Mouse (Mus musculus) E14TG2a.4 (cell line): ENCODE data around the gene Schip1.

Source experiments
- H3K27me3 ChIP-seq: 2 replicates; pipeline ENCODE4 v1.6.1; 2014; ENCODE audit warnings: low read length, control low read depth; ENCODE audit not compliant: insufficient read depth
- H3K36me3 ChIP-seq: 2 replicates; pipeline ENCODE4 v1.6.1; 2014; ENCODE audit warnings: low read length, control low read depth; ENCODE audit not compliant: insufficient read depth
- H3K4me1 ChIP-seq: replicated peaks from 2 replicates; pipeline ENCODE4 v1.6.1; 2014; ENCODE audit warnings: low read depth, low read length, control low read depth
- H3K4me3 ChIP-seq: replicated peaks from 2 replicates; pipeline ENCODE4 v1.5.1; 2014; ENCODE audit warnings: mild to moderate bottlenecking, low read length
- H3K9me3 ChIP-seq: 2 replicates; pipeline ENCODE4 v1.6.1; 2014; ENCODE audit warnings: low read length, control low read depth
- CTCF ChIP-seq: conservative IDR thresholded peaks from 2 replicates; pipeline ENCODE4 v1.5.1; 2014; ENCODE audit warnings: low read length
- NANOG ChIP-seq: IDR thresholded peaks from 2 replicates; pipeline ENCODE4 v1.6.1; 2014; ENCODE audit warnings: borderline replicate concordance, low read length, mixed read lengths
- POU5F1 ChIP-seq: IDR thresholded peaks from 2 replicates; pipeline ENCODE4 v1.6.1; 2014; ENCODE audit warnings: low read length, borderline replicate concordance

Gene Schip1

DNA sequence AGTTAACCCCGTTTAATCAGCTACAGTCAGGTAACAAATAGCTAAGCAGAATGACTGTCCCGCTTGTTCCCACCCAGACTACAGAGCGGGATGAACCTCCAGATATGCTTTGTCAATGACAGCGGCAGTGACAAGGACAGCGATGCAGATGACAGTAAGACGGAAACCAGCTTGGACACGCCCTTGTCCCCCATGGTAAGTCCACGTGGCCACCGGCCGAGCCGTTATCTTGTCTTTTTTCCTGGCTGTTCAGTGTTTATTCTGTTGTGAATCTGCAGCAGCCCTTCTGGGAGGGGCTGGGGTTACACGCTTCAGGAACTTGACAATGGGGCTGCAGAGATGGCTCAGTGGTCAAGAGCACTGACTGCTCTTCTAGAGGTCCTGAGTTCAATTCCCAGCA is 551.8 kb downstream of the Schip1 start:
- H3K27me3 ChIP-seq, result no peaks in the 10 kb centered on the region
- H3K4me1 ChIP-seq, result peaks cover 63% of the 10 kb centered on the region
- no peaks in the 10 kb centered on the region for H3K9me3 ChIP-seq
- peaks cover 80% of the 10 kb centered on the region for H3K36me3 ChIP-seq
- H3K4me3 ChIP-seq, result no peak overlapping the region
- TF ChIP-seq POU5F1 (no peak), NANOG (no peak), CTCF (no peak)

DNA sequence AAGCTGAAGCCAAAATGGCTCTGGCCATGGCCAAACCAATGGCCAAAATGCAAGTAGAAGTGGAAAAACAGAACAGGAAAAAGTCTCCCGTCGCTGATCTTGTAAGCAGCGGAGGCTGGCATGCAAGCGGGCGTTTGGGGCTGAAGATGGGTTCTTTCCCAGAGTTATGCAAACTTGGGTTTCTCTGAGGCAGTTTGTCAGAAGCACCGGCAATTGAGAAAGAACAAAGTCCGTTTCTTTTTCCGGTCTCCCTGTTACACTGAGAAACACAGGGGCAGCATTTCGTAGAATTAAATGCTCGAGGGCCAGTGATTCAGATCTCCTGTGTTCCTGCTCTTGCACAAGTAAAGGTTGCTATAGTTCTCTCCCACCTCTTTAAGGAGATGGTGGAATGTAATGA is 553.1 kb downstream of the Schip1 start:
- Histone ChIP-seq H3K27me3 (no peaks in the 10 kb centered on the region), H3K4me3 (no peak overlapping the region), H3K4me1 (peaks cover 62% of the 10 kb centered on the region), H3K9me3 (no peaks in the 10 kb centered on the region), H3K36me3 (peaks cover 91% of the 10 kb centered on the region)
- no peak for TF ChIP-seq POU5F1
- no peak for TF ChIP-seq NANOG
- TF ChIP-seq CTCF, result no peak

DNA sequence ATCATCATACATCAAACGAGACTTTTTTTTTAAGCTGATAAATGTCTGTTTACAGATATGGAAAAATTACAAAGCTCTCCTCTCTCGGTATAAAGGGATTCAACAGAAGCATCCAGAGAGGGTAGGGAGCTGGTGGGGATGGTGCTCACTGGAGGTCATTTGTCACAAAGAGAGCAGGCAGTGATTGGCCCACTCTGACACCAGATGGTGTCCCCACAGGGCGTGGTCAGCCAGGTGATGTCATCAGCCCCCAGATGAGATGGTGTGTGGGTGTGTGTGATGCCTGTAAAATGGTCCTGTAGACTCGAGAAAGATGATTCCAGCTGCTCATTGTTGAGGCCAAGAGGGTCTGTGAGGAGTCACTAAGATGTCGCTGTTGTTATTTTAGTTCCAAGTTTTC is 554.5 kb downstream of the Schip1 start:
- Histone ChIP-seq H3K9me3 (no peaks in the 10 kb centered on the region), H3K36me3 (peaks cover 93% of the 10 kb centered on the region), H3K4me3 (no peak overlapping the region), H3K27me3 (no peaks in the 10 kb centered on the region), H3K4me1 (peaks cover 48% of the 10 kb centered on the region)
- TF ChIP-seq NANOG, result no peak
- TF ChIP-seq POU5F1, result no peak

- TF ChIP-seq CTCF (no peak), NANOG (no peak), POU5F1 (no peak)
- Histone ChIP-seq H3K9me3 (no peaks in the 10 kb centered on the region), H3K27me3 (no peaks in the 10 kb centered on the region), H3K4me1 (peaks cover 37% of the 10 kb centered on the region), H3K4me3 (no peak overlapping the region), H3K36me3 (peaks cover 99% of the 10 kb centered on the region)
Observed at GRCm38 (mm10) chr3:68621971-68622370, 557.4 kb downstream of the Schip1 start.

DNA sequence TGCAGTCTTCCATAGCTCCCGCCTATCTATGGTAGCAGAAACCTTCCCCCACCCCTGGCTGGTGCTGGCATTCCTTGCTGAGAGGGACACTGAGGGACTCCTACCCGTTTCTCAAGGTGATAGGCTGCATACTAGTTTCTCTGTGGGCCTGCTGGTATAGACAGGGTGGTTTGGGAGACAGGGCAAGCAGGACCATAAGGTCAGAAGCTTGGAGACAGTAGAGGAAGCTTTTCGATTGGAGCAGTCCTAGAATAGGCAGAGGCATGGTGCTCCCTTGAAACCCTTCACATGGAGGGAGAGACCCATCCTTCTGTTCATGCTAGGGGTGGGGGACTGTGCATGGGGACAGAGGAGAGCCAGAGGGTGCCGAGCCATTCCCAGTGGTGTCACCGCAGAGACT is 558.4 kb downstream of the Schip1 start:
- TF ChIP-seq NANOG (no peak), POU5F1 (no peak), CTCF (no peak)
- H3K4me3 ChIP-seq, result no peak overlapping the region
- H3K36me3 ChIP-seq, result peaks cover 99% of the 10 kb centered on the region
- H3K27me3 ChIP-seq, result no peaks in the 10 kb centered on the region
- no peaks in the 10 kb centered on the region for H3K9me3 ChIP-seq
- H3K4me1 ChIP-seq, result peaks cover 36% of the 10 kb centered on the region

DNA sequence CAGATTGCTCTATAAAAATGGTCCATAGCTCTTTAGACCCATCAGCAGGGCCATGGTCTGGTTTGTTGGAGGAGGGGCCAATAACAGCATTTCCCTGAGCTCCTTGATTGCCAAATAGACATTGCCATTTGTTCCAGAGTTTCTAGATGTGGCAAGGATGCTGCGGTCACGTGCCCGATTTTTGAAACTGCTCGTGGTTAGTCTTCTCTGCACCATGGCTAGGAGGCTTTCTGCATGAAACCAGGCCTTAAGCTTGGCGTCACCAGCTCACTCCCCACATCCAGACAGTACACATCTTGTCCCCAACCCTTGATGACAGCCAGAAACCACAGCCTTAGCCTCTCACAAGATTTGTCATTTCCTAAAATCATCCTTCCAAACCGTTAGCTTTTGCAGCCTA is 559.9 kb downstream of the Schip1 start:
- Histone ChIP-seq H3K4me1 (peaks cover 22% of the 10 kb centered on the region), H3K36me3 (peaks cover 96% of the 10 kb centered on the region), H3K4me3 (no peak overlapping the region), H3K27me3 (no peaks in the 10 kb centered on the region), H3K9me3 (no peaks in the 10 kb centered on the region)
- TF ChIP-seq NANOG (no peak), CTCF (no peak), POU5F1 (no peak)

- no peak for TF ChIP-seq NANOG
- TF ChIP-seq POU5F1, result no peak
- no peak for TF ChIP-seq CTCF
- no peaks in the 10 kb centered on the region for H3K9me3 ChIP-seq
- H3K4me1 ChIP-seq, result peaks cover under 1% of the 10 kb centered on the region; the same call in 1 of the 2 replicates
- H3K36me3 ChIP-seq, result peaks cover 47% of the 10 kb centered on the region
- H3K4me3 ChIP-seq, result no peak overlapping the region
- 0 out of 2 replicates have a peak, but pooled peaks cover 6% of the 10 kb centered on the region for H3K27me3 ChIP-seq
Observed at GRCm38 (mm10) chr3:68630261-68630660, 565.7 kb downstream of the Schip1 start.

GRCm38 (mm10) chr3:68630821-68631220 is 566.2 kb downstream of the Schip1 start:
- no peaks in the 10 kb centered on the region for H3K4me1 ChIP-seq
- no peak for TF ChIP-seq CTCF
- TF ChIP-seq NANOG, result no peak
- no peak for TF ChIP-seq POU5F1

GRCm38 (mm10) chr3:68632714-68633113 is 568.1 kb downstream of the Schip1 start:
- Histone ChIP-seq H3K4me3 (no peak overlapping the region), H3K27me3 (0 out of 2 replicates have a peak, but pooled peaks cover 6% of the 10 kb centered on the region), H3K36me3 (peaks cover 23% of the 10 kb centered on the region), H3K9me3 (no peaks in the 10 kb centered on the region), H3K4me1 (peaks cover under 1% of the 10 kb centered on the region)
- TF ChIP-seq POU5F1 (no peak), CTCF (no peak), NANOG (no peak)

More at GRCm38 (mm10) chr3:68630821-68631220, 566.2 kb downstream of the Schip1 start:
- H3K36me3 ChIP-seq, result peaks cover 42% of the 10 kb centered on the region
- H3K27me3 ChIP-seq, result 0 out of 2 replicates have a peak, but pooled peaks cover 6% of the 10 kb centered on the region
- H3K4me3 ChIP-seq, result no peak overlapping the region
- no peaks in the 10 kb centered on the region for H3K9me3 ChIP-seq
